9 mouse cellular contexts compared by ENCODE assay signal in genomic region chr12:80982326-80982725, GRCm38 (mm10). TPM values are rescaled to one million over a fixed set of nuclear protein-coding genes. Genes with fewer than 3 reads are reported as not detected.
DNase-seq lines count a peak whose midpoint lies in the region; ATAC-seq and TF ChIP-seq lines count a peak whose summit lies in the region.
"Had no signal": no experiment of that assay in that cellular context is flagged by ENCODE, and none has a peak within 500 bp of the region (broad histone marks: within the 10 kb centered on the region; RNA-seq: fewer than 3 reads in every experiment).

No protein-coding gene starts in this region.

- H3K4me3 ChIP-seq in kidney, postnatal 0 days (replicated peaks; ENCODE audit: low read depth, low read length): no peak overlapping the region
- H3K4me3 ChIP-seq in liver, embryonic 13.5 days (replicated peaks): no peak overlapping the region
- H3K4me3 ChIP-seq: limb, embryonic 12.5 days had no signal

- no peak overlapping the region for H3K27ac ChIP-seq in kidney, postnatal 0 days
- no peak overlapping the region for H3K27ac ChIP-seq in liver, embryonic 13.5 days
- H3K27ac ChIP-seq: limb, embryonic 12.5 days had no signal

- no peaks in the 10 kb centered on the region for H3K36me3 ChIP-seq in kidney, postnatal 0 days (ENCODE audit: insufficient read depth, low read length)
- H3K36me3 ChIP-seq in liver, embryonic 13.5 days: no peaks in the 10 kb centered on the region
- H3K36me3 ChIP-seq: limb, embryonic 12.5 days had no signal

- peak; percentile 11 for DNase-seq in 3134 (ENCODE audit: extremely low read depth, insufficient read length, low spot score)
- peak; percentile 47 to 64 for DNase-seq in CD8-positive naive resting alpha-beta T cell, adult 2 months (ENCODE audit: low read depth in 2 of 2, low spot score in 2 of 2)
- DNase-seq in brain, embryonic 18.5 days (ENCODE audit: low read depth, low spot score): peak; percentile 20
- peak; percentile 71 for DNase-seq in kidney, postnatal 0 days (ENCODE audit: low spot score)
- DNase-seq in liver, embryonic 13.5 days: peak; percentile 27
- peak; percentile 87 to 90 for DNase-seq in right cerebral cortex, adult 2 months (ENCODE audit: low spot score in 2 of 2)
- DNase-seq in urinary bladder, postnatal 4 days (ENCODE audit: low spot score in 2 of 2): peak; percentile 35 to 76

- H3K27me3 ChIP-seq in kidney, postnatal 0 days (ENCODE audit: insufficient read depth, low read length): no peaks in the 10 kb centered on the region
- H3K27me3 ChIP-seq in liver, embryonic 13.5 days: no peaks in the 10 kb centered on the region
- H3K27me3 ChIP-seq: limb, embryonic 12.5 days had no signal

- 2% methylated on average over 7 of the region's 7 CpGs for WGBS in kidney, postnatal 0 days
- 2% methylated on average over 7 of the region's 7 CpGs for WGBS in liver, embryonic 13.5 days (ENCODE audit: insufficient replicate concordance)

- no peak overlapping the region for H3K9ac ChIP-seq in kidney, postnatal 0 days (ENCODE audit: low read depth, low read length)
- H3K9ac ChIP-seq in liver, embryonic 13.5 days: no peak overlapping the region
- H3K9ac ChIP-seq: limb, embryonic 12.5 days had no signal

- H3K9me3 ChIP-seq in kidney, postnatal 0 days (replicated peaks; ENCODE audit: low read length): no peaks in the 10 kb centered on the region
- H3K9me3 ChIP-seq in liver, embryonic 13.5 days (replicated peaks): no peaks in the 10 kb centered on the region
- H3K9me3 ChIP-seq: limb, embryonic 12.5 days had no signal

- no peaks in the 10 kb centered on the region for H3K4me1 ChIP-seq in kidney, postnatal 0 days (replicated peaks; ENCODE audit: insufficient read depth, low read length)
- H3K4me1 ChIP-seq in liver, embryonic 13.5 days (replicated peaks): no peaks in the 10 kb centered on the region
- H3K4me1 ChIP-seq: limb, embryonic 12.5 days had no signal

- TF ChIP-seq CTCF in kidney, postnatal 0 days (IDR thresholded peaks at IDR 0.05; ENCODE audit: low read depth): peak; percentile 99

- ATAC-seq in erythroid progenitor cell, adult 5-6 weeks (replicated peaks; ENCODE audit: low FRiP score, poor library complexity, severe bottlenecking): peak; percentile 30; the same call in 1 of the 2 replicates
- no peak for ATAC-seq in kidney, postnatal 0 days (replicated peaks; ENCODE audit: low FRiP score, low read depth)
- ATAC-seq in liver, embryonic 13.5 days (ENCODE audit: low read depth): no peak

- H3K4me2 ChIP-seq in kidney, postnatal 0 days (ENCODE audit: low read length): no peak overlapping the region
- no peak overlapping the region for H3K4me2 ChIP-seq in liver, embryonic 13.5 days
- H3K4me2 ChIP-seq: limb, embryonic 12.5 days had no signal

RNA-seq across cellular contexts. Expression of gene Slc10a1, which starts 13.8 kb away (rescaled TPM):
- total RNA-seq in erythroid progenitor cell, adult 5-6 weeks (2015; ENCODE audit: low replicate concordance): not detected in 2 replicates
- 0.64 TPM in 1 of 2 replicates, not detected in the other for total RNA-seq in erythroid progenitor cell, adult 5-6 weeks (2017; ENCODE audit: low replicate concordance)
- 1.7 and 4.0 TPM in 2 replicates for polyA plus RNA-seq in kidney, postnatal 0 days (2015; fragmentation: Nextera tagmentation; extraction: Ambion mirVana)
- 0.74 and 0.95 TPM in 2 replicates for polyA plus RNA-seq in liver, embryonic 13.5 days (2015; fragmentation: Nextera tagmentation; extraction: Ambion mirVana)

RNA-seq across cellular contexts. Expression of gene Srsf5, which starts 37.0 kb away (rescaled TPM):
- total RNA-seq in erythroid progenitor cell, adult 5-6 weeks (2015; ENCODE audit: low replicate concordance): 223 and 278 TPM in 2 replicates
- total RNA-seq in erythroid progenitor cell, adult 5-6 weeks (2017; ENCODE audit: low replicate concordance): 504 and 624 TPM in 2 replicates
- 659 and 670 TPM in 2 replicates for polyA plus RNA-seq in kidney, postnatal 0 days (2015; fragmentation: Nextera tagmentation; extraction: Ambion mirVana)
- 313 and 375 TPM in 2 replicates for polyA plus RNA-seq in liver, embryonic 13.5 days (2015; fragmentation: Nextera tagmentation; extraction: Ambion mirVana)

RNA-seq across cellular contexts. Expression of gene Smoc1, which starts 44.3 kb away (rescaled TPM):
- total RNA-seq in erythroid progenitor cell, adult 5-6 weeks (2015; ENCODE audit: low replicate concordance): not detected in 2 replicates
- 0.77 and 1.1 TPM in 2 replicates for total RNA-seq in erythroid progenitor cell, adult 5-6 weeks (2017; ENCODE audit: low replicate concordance)
- 0.57 and 0.72 TPM in 2 replicates for polyA plus RNA-seq in kidney, postnatal 0 days (2015; fragmentation: Nextera tagmentation; extraction: Ambion mirVana)
- polyA plus RNA-seq in liver, embryonic 13.5 days (2015; fragmentation: Nextera tagmentation; extraction: Ambion mirVana): 6.0 and 7.4 TPM in 2 replicates

Comparison
In these comparisons a context has a peak if more than half of its experiments do, and no peak if none do; other contexts are left out.
1. DNase-seq: peak in every context shown above with its lines; median percentile 88 in right cerebral cortex, adult 2 months; 71 in kidney, postnatal 0 days; 56 in CD8-positive naive resting alpha-beta T cell, adult 2 months; 56 in urinary bladder, postnatal 4 days; 27 in liver, embryonic 13.5 days; 20 in brain, embryonic 18.5 days; 11 in 3134.